Mouse (Mus musculus) heart, postnatal 25 days (tissue): Measurements from ENCODE around the gene Slc6a4. TPM values are rescaled to one million over a fixed set of nuclear protein-coding genes. Genes with fewer than 3 reads are reported as not detected.

Source experiments
- DNase-seq: peaks from one replicate; pipeline ENCODE4 v3.0.0; 2022; ENCODE audit warnings: low spot score
- intact Hi-C: fragments of 180-260 bp; cut with DNase I; formaldehyde crosslinking; loops from one replicate; pipeline ENCODE4 v1.15.1; 2025
- total RNA-seq, 2 experiments: library from RNA; stranded (reverse); gene quantifications; 2 replicates each; pipeline ENCODE4 v1.2.3; 2021

Gene Slc6a4
- under 1 TPM; 0.52 to 0.67 TPM for total RNA-seq

- no peak for DNase-seq
- intact Hi-C loops, result loop anchor here (1.0 to 5.0 kb wide), 2 partner anchors 74 to 95 kb away; no protein-coding TSS in a partner anchor
Observed at GRCm38 (mm10) chr11:76997916-76998704, at the start of gene Slc6a4. TSS of gene Slc6a4 (plus strand) at chr11:76998603.

GRCm38 (mm10) chr11:76953536-76953935 is 44.9 kb upstream of the Slc6a4 start:
- intact Hi-C loops, result no loop called here
- DNase-seq, result no peak

- no peak for DNase-seq
- intact Hi-C loops, result no loop called here
Observed at GRCm38 (mm10) chr11:76965703-76966102, 32.7 kb upstream of the Slc6a4 start.

GRCm38 (mm10) chr11:76970328-76970727 is 28.1 kb upstream of the Slc6a4 start:
- intact Hi-C loops, result no loop called here
- no peak for DNase-seq

- no peak for DNase-seq
- intact Hi-C loops, result no loop called here
Observed at GRCm38 (mm10) chr11:76974680-76975319, 23.6 kb upstream of the Slc6a4 start.

DNA sequence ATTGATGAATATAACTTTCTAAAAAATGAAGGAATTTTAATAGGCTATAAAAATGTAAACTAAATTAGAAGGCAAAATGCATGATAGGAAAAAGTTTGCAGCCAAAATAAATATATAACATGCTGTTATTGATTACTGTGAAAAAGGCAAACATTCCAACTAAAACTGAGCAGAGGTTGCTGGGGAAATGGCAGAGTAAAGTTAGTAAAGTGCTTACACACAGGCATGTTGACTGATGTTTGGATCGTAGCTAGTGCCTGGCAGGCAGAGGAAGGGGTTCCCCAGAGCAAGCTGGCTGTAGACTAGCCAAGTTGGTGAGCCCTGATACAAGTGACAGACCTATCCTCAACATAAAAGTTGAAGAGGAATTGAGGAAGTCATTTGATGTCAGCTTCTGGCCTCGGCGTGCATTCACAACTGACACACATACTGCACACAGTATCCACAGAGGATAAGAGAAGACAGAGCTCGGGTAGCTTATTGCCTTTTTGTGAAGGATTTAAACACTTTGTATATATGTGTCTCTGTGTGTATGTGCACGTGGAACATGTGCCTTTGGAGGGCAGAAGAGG is 16.7 kb upstream of the Slc6a4 start:
- intact Hi-C loops, result no loop called here
- no peak for DNase-seq

DNA sequence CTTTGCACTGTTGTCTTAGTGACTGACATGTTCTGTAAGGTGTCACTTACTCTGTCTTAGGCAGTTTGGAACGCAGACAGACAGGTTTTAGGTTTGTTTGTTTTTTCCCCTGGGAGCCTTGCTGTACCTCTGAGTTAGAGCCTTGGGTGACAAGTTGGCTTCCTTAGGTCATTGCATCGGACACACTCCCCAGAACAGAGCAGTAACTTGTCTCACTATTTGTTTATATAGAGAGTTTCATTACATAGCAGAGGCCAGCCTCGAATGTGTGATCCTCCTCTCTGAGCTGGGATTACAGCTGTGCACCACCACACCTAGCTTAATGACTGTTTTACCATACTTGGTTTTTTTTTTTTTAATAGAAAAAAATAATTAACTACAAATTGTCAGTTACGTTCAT is 16.0 kb upstream of the Slc6a4 start:
- no peak for DNase-seq
- intact Hi-C loops, result no loop called here

DNA sequence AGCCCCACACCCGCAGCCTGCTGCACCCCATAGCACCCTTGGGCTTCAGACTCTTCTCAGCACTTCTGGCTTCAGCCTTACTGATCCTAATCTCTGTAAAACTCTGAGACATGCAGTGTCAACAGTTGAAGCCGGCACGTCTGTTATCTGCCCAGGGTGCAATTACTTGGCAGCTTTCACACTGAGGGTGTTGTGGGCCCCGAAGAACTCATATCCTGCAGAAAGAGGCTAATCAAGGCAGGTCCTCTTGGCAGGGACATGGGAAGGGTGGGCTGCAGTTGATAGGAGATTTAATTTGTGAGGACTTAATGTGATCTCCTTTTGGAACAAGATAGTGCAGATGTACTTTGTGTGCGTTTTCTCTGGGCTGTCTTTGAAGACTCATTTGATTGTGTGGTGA is 14.8 kb upstream of the Slc6a4 start:
- intact Hi-C loops, result no loop called here
- DNase-seq, result no peak

GRCm38 (mm10) chr11:76984173-76984572 is 14.2 kb upstream of the Slc6a4 start:
- intact Hi-C loops, result no loop called here
- no peak for DNase-seq

GRCm38 (mm10) chr11:76990839-76991238 is 7.6 kb upstream of the Slc6a4 start:
- intact Hi-C loops, result no loop called here
- DNase-seq, result no peak

DNA sequence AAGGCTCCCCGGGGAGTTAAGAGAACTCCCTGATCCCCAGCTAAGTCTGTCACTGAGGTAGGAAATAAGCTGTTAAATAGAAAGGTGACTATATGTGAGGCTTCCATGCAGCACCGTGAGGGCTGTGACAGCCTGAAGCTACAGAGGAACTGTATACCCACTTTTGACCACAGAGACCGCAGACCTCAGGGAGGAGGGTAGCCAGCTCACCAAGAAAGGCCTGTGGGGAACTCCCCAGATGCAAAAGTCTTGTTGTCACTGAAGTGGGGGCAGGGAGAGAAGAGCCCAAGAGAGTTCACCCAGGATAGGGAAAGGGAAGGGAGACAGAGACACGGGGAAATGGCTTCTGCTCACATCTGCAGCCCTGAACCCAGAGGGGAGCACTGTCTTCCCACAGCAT is 5.5 kb upstream of the Slc6a4 start:
- DNase-seq, result no peak
- intact Hi-C loops, result no loop called here

DNA sequence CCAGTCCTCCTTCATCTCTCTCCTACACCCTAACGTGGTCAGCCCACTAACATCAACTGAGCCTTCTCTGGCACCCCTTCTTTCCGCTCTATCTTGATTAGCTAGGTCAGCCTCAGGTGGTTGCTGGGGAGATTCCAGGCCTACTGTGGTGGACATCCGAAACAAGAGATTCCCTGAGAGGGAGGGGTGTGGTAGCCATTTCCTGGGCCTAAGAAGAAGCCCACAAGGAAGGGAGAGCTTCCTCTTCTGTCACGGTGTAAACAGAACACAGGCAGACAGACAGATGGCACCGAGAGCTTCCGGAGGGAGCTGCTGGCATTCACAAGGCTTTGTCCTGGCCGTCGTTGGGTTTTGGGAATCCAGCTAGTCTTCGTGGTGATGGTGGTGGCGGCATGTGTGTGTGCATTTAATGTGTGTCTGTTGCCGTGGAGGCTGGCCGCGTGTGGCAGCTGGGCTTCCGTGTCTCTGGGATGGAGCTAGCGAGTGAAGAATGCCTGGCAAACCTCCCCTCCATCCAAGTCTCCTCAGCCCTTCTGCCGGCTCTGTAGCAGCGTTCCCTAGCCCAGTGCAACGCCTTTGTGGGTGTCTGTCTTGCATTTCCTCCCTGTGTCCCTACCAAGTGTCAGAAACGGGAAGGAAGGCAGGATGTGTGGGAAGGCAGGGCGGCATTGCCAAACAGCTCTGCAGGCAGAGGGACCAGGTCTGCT is 2.3 kb upstream of the Slc6a4 start:
- intact Hi-C loops, result loop anchor here (5.0 kb wide), 1 partner anchor 76 kb away; no protein-coding TSS in a partner anchor
- no peak for DNase-seq

GRCm38 (mm10) chr11:76997305-76997704 is 1.1 kb upstream of the Slc6a4 start:
- intact Hi-C loops, result loop anchor here (1.0 to 5.0 kb wide), 2 partner anchors 75 to 96 kb away; no protein-coding TSS in a partner anchor
- peak; percentile 21 for DNase-seq

- DNase-seq, result no peak
- intact Hi-C loops, result loop anchor here (5.0 kb wide), 1 partner anchor 74 kb away; no protein-coding TSS in a partner anchor
Observed at GRCm38 (mm10) chr11:76998705-76999226, 363 bp downstream of the Slc6a4 start.

- no peak for DNase-seq
- intact Hi-C loops, result no loop called here
Observed at GRCm38 (mm10) chr11:77000741-77001140, 2.3 kb downstream of the Slc6a4 start.

- DNase-seq, result no peak
- intact Hi-C loops, result no loop called here
Observed at GRCm38 (mm10) chr11:77002361-77002760, 4.0 kb downstream of the Slc6a4 start.

GRCm38 (mm10) chr11:77005881-77006280 is 7.5 kb downstream of the Slc6a4 start:
- intact Hi-C loops, result no loop called here
- DNase-seq, result no peak

GRCm38 (mm10) chr11:77006616-77007015 is 8.2 kb downstream of the Slc6a4 start:
- intact Hi-C loops, result no loop called here
- no peak for DNase-seq

DNA sequence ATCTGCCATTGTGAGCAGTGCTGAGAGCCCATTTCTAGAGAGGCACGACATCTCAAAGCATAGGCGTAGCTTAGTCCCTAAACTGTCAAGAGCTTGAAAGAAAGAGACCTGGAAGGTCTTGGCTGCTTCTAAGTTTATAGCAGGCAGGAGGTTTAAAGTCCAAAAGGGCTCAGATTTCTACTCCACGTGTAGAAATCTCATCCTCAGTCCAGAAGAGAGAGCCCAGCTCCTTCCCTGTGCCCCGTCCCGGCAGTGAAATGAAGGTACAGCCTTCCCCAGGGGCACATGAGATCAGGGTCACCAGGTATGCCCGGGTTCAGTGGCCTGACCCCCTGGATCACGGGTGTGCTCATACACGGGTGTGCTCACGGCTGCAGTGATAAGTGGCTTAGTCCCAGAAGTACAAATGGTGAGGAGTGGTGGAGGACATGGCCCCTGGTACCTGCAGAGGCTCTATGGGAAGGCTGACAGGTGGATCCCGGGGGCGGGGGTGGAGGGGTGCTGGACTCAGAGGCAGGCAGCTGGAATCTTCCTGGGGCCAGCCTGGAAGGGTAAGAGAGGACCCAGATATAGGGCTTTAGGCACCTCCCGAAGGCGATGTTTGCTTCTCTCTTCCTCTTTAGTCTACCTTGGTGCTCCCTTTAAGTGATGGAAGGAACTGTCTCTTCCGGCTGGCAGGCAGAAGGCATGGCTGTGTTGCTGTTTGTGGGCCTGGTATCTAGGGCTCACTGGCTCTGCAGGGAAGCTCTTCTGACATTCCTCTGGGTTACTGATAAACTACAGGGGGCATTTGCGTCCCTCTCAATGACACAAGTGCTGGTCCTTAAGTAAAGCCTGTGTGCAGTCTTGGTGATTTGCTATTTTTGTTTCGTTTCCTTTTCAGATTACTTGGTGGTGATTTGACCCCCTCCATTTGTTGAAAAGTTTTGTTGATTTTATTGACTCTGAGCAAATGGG is 10.9 kb downstream of the Slc6a4 start:
- intact Hi-C loops, result no loop called here

More for the DNA sequence above, 10.9 kb downstream of the Slc6a4 start:
- DNase-seq, result no peak
